Mouse (Mus musculus) liver, embryonic 14.5 days (tissue): ENCODE data around the gene Tcfl5. TPM values are rescaled to one million over a fixed set of nuclear protein-coding genes. Genes with fewer than 3 reads are reported as not detected.

Experiments
- ATAC-seq: fragments of 200-750 bp; cut with Nextera tagmentation; 2 replicates; pipeline ENCODE4 v1.8.0; 2017; ENCODE audit warnings: moderate number of reproducible peaks, mild to moderate bottlenecking, moderate library complexity; ENCODE audit not compliant: insufficient read depth
- DNase-seq, 3 experiments: peaks; one replicate each; pipeline ENCODE4 v3.0.0-alpha.2; 2012 to 2013; ENCODE audit warnings: low read depth in 3 of 3, low spot score in 3 of 3
- H3K27ac ChIP-seq: fragments of 300-500 bp; sonication (generic); 2 replicates; pipeline ENCODE4 v1.5.1; 2014; ENCODE audit warnings: moderate library complexity, mild to moderate bottlenecking, control low read depth, inconsistent platforms
- H3K27me3 ChIP-seq: fragments of 300-500 bp; sonication (generic); 2 replicates; pipeline ENCODE4 v1.6.1; 2014; ENCODE audit warnings: mild to moderate bottlenecking, low read length, moderate library complexity; ENCODE audit not compliant: control insufficient read depth, insufficient read depth
- H3K36me3 ChIP-seq: fragments of 300-500 bp; sonication (generic); replicated peaks from 2 replicates; pipeline ENCODE4 v1.6.1; 2014; ENCODE audit warnings: low read depth; ENCODE audit not compliant: control insufficient read depth, insufficient read depth
- H3K4me1 ChIP-seq, 2 experiments: fragments of 200-500 bp in 1 of 2; fragments of 300-500 bp in 1 of 2; sonication (generic) in 1 of 2; replicated peaks; 2 replicates each; pipeline ENCODE4 v1.6.1; 2012 to 2014; ENCODE audit warnings: antibody characterized with exemption in 1 of 2, inconsistent platforms in 1 of 2, low read length in 1 of 2; ENCODE audit not compliant: control insufficient read depth in 2 of 2, insufficient read depth in 2 of 2
- H3K4me2 ChIP-seq: fragments of 300-500 bp; sonication (generic); 2 replicates; pipeline ENCODE4 v1.6.1; 2014; ENCODE audit warnings: low read depth, mild to moderate bottlenecking, control low read depth, moderate library complexity
- H3K4me3 ChIP-seq, 2 experiments: fragments of 200-500 bp in 1 of 2; fragments of 300-500 bp in 1 of 2; sonication (generic) in 1 of 2; 2 replicates each; pipeline ENCODE4 v1.5.1; 2012 to 2014; ENCODE audit warnings: low read depth in 2 of 2, low read length in 2 of 2, mild to moderate bottlenecking in 2 of 2, control low read depth in 1 of 2, inconsistent platforms in 1 of 2, moderate library complexity in 1 of 2; ENCODE audit not compliant: insufficient read depth in 1 of 2
- H3K9ac ChIP-seq: fragments of 300-500 bp; sonication (generic); replicated peaks from 2 replicates; pipeline ENCODE4 v1.6.1; 2014; ENCODE audit warnings: mild to moderate bottlenecking, control low read depth, moderate library complexity
- H3K9me3 ChIP-seq: fragments of 300-500 bp; sonication (generic); 2 replicates; pipeline ENCODE4 v1.6.1; 2016; ENCODE audit warnings: low read length, mixed read lengths; ENCODE audit not compliant: control insufficient read depth
- CTCF ChIP-seq: IDR thresholded peaks from 2 replicates; pipeline ENCODE4 v1.5.1; 2016; ENCODE audit warnings: antibody characterized with exemption, low read depth, control low read depth
- EP300 ChIP-seq: IDR thresholded peaks from 2 replicates; pipeline ENCODE4 v1.6.1; 2016; ENCODE audit warnings: antibody characterized with exemption, low read depth
- WGBS: fragments of 180-500 bp; shearing (Covaris S2); extraction: QIAGEN DNeasy Blood & Tissue Kit; methylation state at CpG from one replicate; pipeline ENCODE4 v1.1.7; 2014; ENCODE audit not compliant: insufficient replicate concordance; 5-methylcytosine and 5-hydroxymethylcytosine counted together
- polyA plus RNA-seq, 2 experiments: library from polyadenylated mRNA; depleted of rRNA in 1 of 2; stranded (reverse) in 1 of 2; unstranded in 1 of 2; fragments of >200 nt; fragmentation: Nextera tagmentation in 1 of 2; extraction: Ambion mirVana in 1 of 2; gene quantifications; 2 replicates each; pipeline versions ENCODE4 v1.2.1 to v1.2.3; 2012 to 2014

Gene Tcfl5
- polyA plus RNA-seq (2012; rRNA removed) (0.16 and 0.23 TPM in 2 replicates), polyA plus RNA-seq (2014; fragmentation: Nextera tagmentation; extraction: Ambion mirVana) (not detected in 2 replicates)

DNA sequence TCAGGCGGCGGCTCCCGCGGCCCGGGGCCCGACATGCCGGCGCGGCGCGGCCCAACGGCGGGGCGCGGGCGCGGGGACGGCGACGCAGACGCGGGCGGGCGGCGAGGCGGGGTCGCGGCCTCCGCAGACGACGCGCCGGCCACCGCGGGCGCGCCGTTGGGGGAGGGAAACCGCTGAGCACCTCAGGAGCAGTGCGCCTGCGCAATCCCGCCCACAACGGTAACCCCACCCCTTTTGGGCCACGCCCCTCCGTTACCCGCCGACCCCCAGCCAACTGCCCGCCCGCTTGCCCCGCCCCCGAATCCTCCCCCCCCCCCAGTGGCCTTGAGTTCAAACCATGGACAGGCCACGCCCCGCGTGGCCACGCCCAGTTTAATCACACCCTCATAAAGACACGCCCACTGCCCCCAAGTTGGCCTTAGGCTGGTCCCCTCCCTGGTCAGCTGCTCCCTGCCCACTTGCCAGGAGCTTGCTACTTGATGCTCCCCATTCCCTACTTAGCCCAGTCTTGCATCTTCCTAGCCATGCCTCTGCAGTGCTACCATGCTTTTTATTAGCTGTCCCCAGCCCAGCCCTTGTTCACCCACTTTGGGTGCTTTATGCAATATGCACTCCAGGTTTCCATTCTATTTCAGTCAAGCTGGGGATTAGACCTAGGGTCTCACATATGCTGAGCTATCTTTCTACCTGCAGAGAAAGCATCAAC is at the start of gene Tcfl5:
TSS of gene Tcfl5 (minus strand) at position 154 of the 706 bp plus-strand sequence.
- Histone ChIP-seq H3K9me3 (peaks cover 9% of the 10 kb centered on the region), H3K27ac (no peak within 1 kb of the TSS), H3K4me1 (no peaks in the 10 kb centered on the region), H3K27me3 (peaks cover 38% of the 10 kb centered on the region), H3K4me3 (peak within 1 kb of the TSS in 1 of 2 experiments; percentile 11; a peak in 1 of 4 replicates), H3K9ac (no peak within 1 kb of the TSS), H3K36me3 (no peaks in the 10 kb centered on the region), H3K4me2 (peak within 1 kb of the TSS; percentile 18; the same call in 1 of the 2 replicates)
- TF ChIP-seq EP300 (no peak), CTCF (no peak)
- 8% methylated on average over 49 of the region's 56 CpGs for WGBS
- no peak for DNase-seq
- no peak for ATAC-seq

DNA sequence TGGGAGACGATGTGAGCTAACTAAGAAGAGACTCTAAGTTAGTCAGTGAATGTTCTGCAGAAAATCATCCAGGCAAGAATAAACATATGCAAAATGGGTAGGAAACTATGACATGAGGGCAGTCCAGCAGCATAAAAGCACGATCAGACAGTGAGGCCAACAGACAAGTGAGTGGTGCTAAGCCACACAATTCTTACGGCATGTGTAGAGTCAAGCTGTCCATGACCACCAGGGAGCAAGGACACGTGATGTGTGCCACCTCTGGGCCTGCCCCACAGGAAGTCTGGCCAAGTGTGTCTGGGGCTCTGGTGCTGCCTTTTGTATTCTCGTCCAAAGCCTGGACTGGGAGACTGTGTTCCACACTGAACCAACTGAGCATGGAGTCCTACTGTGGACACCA is 47.3 kb upstream of the Tcfl5 start:
- peaks cover 3 to 5% of the 10 kb centered on the region in 2 experiments for H3K4me1 ChIP-seq
- no peak overlapping the region for H3K4me2 ChIP-seq
- ATAC-seq: no peak
- H3K36me3 ChIP-seq: peaks cover 65% of the 10 kb centered on the region
- no peak for DNase-seq
- H3K27ac ChIP-seq: no peak overlapping the region
- TF ChIP-seq CTCF (no peak), EP300 (no peak)
- H3K9me3 ChIP-seq: no peaks in the 10 kb centered on the region
- WGBS: 80% methylated on average over 5 of the region's 5 CpGs
- no peak overlapping the region for H3K9ac ChIP-seq
- no peaks in the 10 kb centered on the region for H3K27me3 ChIP-seq
- H3K4me3 ChIP-seq: no peak overlapping the region

DNA sequence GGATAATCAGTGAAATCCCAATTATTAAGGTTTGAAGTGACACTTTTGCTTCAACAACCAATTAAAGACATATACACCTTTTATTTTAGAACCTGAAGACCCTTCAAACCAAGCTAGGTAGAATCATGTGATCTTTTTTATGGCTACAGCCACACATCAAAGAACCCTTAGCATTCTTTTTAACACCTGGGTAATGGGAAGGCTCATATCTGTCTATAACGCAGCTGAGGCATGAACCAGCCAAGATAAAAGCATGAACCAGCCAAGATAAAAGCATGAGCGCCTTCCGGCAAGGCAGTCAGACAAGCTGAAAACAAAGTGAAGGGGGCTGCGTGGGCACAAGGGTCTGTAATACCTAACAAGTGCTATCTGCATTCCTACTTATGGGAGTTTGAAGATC is 41.5 kb upstream of the Tcfl5 start:
- Histone ChIP-seq H3K4me2 (no peak overlapping the region; the same call in 1 of the 2 replicates), H3K9me3 (no peaks in the 10 kb centered on the region), H3K9ac (no peak overlapping the region), H3K4me1 (no peaks in the 10 kb centered on the region), H3K36me3 (peaks cover 83% of the 10 kb centered on the region), H3K27me3 (no peaks in the 10 kb centered on the region), H3K27ac (peak overlapping the region; percentile 33; the same call in 1 of the 2 replicates), H3K4me3 (no peak overlapping the region)
- no peak for TF ChIP-seq CTCF
- peak; percentile 59 for TF ChIP-seq EP300
- ATAC-seq (peak; percentile 53), DNase-seq (no peak)
- WGBS: 52% methylated on average over 4 of the region's 4 CpGs

DNA sequence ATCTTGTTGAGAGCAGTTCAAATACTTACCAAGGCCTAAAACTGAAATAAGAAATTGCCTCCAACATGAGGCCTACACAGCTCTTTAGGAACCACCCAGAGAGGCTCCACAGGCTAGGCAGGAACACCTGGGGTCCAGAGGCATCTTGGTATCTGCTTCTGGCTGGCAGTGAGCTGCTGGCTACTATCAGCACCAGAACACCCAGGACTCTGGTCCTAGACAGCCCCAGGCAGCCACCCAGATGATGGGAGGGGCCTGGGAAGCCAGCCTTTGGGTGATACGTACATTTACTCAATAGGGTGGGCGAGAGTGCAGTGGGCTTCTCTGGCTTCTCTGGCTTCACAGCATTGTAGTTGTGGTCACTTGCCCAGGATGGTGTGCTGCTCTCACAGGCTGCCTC is 41.0 kb upstream of the Tcfl5 start:
- WGBS: 70% methylated on average over 2 of the region's 2 CpGs

DNA sequence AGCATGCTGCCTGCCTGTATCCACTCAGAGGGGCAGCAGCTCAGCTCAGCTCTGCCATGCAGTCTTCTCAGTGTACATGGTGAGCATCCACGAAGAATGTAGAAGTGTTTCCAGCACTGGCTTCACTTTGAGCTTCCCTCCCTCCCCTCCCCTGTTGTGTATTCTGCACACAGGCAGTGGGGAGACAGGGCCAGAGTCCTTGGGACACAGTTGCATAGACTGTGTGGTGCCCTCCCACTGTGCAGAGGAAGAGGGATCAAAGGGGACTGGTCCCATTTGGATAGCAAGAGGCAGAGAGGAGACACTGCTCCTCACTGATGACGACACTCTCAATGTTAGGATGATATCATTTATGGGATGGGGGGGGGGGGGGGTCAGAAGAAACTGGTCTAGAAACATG is 38.7 kb upstream of the Tcfl5 start:
- Histone ChIP-seq H3K9ac (no peak overlapping the region), H3K4me2 (no peak overlapping the region), H3K36me3 (peaks cover 55% of the 10 kb centered on the region), H3K9me3 (no peaks in the 10 kb centered on the region), H3K27me3 (no peaks in the 10 kb centered on the region), H3K4me1 (no peaks in the 10 kb centered on the region), H3K4me3 (no peak overlapping the region), H3K27ac (no peak overlapping the region)
- ATAC-seq (no peak), DNase-seq (no peak)
- 68% methylated on average over 2 of the region's 2 CpGs for WGBS
- TF ChIP-seq CTCF: no peak
- TF ChIP-seq EP300: no peak

More for the DNA sequence above, 41.0 kb upstream of the Tcfl5 start:
- H3K4me1 ChIP-seq: no peaks in the 10 kb centered on the region
- H3K4me3 ChIP-seq: no peak overlapping the region
- ATAC-seq (peak; percentile 79), DNase-seq (no peak)
- H3K4me2 ChIP-seq: no peak overlapping the region; the same call in 1 of the 2 replicates
- no peaks in the 10 kb centered on the region for H3K9me3 ChIP-seq
- no peak overlapping the region for H3K9ac ChIP-seq
- H3K27me3 ChIP-seq: no peaks in the 10 kb centered on the region
- TF ChIP-seq CTCF: no peak
- TF ChIP-seq EP300: peak; percentile 36; the same call in 1 of the 2 replicates
- H3K36me3 ChIP-seq: peaks cover 78% of the 10 kb centered on the region
- H3K27ac ChIP-seq: peak overlapping the region; percentile 33; the same call in 1 of the 2 replicates
